Mouse (Mus musculus): ENCODE measurements around the gene Sema3b.
"Not testable (repeated sequence)": the region's sequence is repeated elsewhere in the genome, so short reads cannot be mapped to it uniquely, and the experiment has no call there.

Gene Sema3b

GRCm38 (mm10) chr9:107570016-107570415 lies 39.0 kb downstream of the Sema3b start:
- in situ Hi-C loops (cut with MboI, MseI): no loop called here

- in situ Hi-C loops (cut with MboI, MseI): no loop called here
Observed at GRCm38 (mm10) chr9:107569270-107569669, 39.8 kb downstream of the Sema3b start.

GRCm38 (mm10) chr9:107568331-107569261 lies 40.4 kb downstream of the Sema3b start:
- in situ Hi-C loops (cut with MboI, MseI): no loop called here

GRCm38 (mm10) chr9:107567702-107568319 lies 41.2 kb downstream of the Sema3b start, which contains the start of gene Hyal2:
TSS of gene Hyal2 (plus strand) at chr9:107567945.
- in situ Hi-C loops (cut with MboI, MseI): no loop called here

- in situ Hi-C loops (cut with MboI, MseI): no loop called here
Observed at GRCm38 (mm10) chr9:107566855-107567254, 42.2 kb downstream of the Sema3b start.

- in situ Hi-C loops (cut with MboI, MseI): no loop called here
Observed at GRCm38 (mm10) chr9:107566041-107566709, 42.9 kb downstream of the Sema3b start.

GRCm38 (mm10) chr9:107565556-107565955 lies 43.5 kb downstream of the Sema3b start:
- in situ Hi-C loops (cut with MboI, MseI): not testable (repeated sequence)

GRCm38 (mm10) chr9:107563029-107563581 lies 45.9 kb downstream of the Sema3b start, which contains the start of gene Tusc2:
TSS of gene Tusc2 (plus strand) at chr9:107563255.
- in situ Hi-C loops (cut with MboI, MseI): no loop called here

- in situ Hi-C loops (cut with MboI, MseI): no loop called here
Observed at GRCm38 (mm10) chr9:107556346-107556745, 52.7 kb downstream of the Sema3b start.

- in situ Hi-C loops (cut with MboI, MseI): no loop called here
Observed at GRCm38 (mm10) chr9:107555701-107556100, 53.3 kb downstream of the Sema3b start.

GRCm38 (mm10) chr9:107555031-107555457 lies 54.0 kb downstream of the Sema3b start:
- in situ Hi-C loops (cut with MboI, MseI): no loop called here

- in situ Hi-C loops (cut with MboI, MseI): no loop called here
Observed at GRCm38 (mm10) chr9:107554319-107554825, 54.7 kb downstream of the Sema3b start.

- in situ Hi-C loops (cut with MboI, MseI): no loop called here
Observed at GRCm38 (mm10) chr9:107553541-107554318, 55.3 kb downstream of the Sema3b start.

GRCm38 (mm10) chr9:107552690-107553393 lies 56.2 kb downstream of the Sema3b start:
- in situ Hi-C loops (cut with MboI, MseI): no loop called here

- in situ Hi-C loops (cut with MboI, MseI): no loop called here
Observed at GRCm38 (mm10) chr9:107551890-107552355, 57.1 kb downstream of the Sema3b start.

GRCm38 (mm10) chr9:107551117-107551889 lies 57.7 kb downstream of the Sema3b start, which contains the start of gene Rassf1:
TSS of gene Rassf1 (plus strand) at chr9:107551555.
- in situ Hi-C loops (cut with MboI, MseI): no loop called here

- in situ Hi-C loops (cut with MboI, MseI): no loop called here
Observed at GRCm38 (mm10) chr9:107550491-107551116, 58.4 kb downstream of the Sema3b start.

GRCm38 (mm10) chr9:107549297-107550074 lies 59.5 kb downstream of the Sema3b start:
- in situ Hi-C loops (cut with MboI, MseI): loop anchor here (10.0 to 25.0 kb wide), 2 partner anchors 1105 to 1513 kb away; partner anchors contain the start of genes Abhd14a, Abhd14b, Atrip and Trex1
